Mouse (Mus musculus) E14TG2a.4 (cell line): Measurements from ENCODE around the gene Acox1.
A peak's percentile ranks its signal among the peaks of the same experiment; 100 is the strongest.

Experiments used
- H3K27me3 ChIP-seq: 2 replicates; pipeline ENCODE4 v1.6.1; 2014; ENCODE audit warnings: low read length, control low read depth; ENCODE audit not compliant: insufficient read depth
- H3K36me3 ChIP-seq: 2 replicates; pipeline ENCODE4 v1.6.1; 2014; ENCODE audit warnings: low read length, control low read depth; ENCODE audit not compliant: insufficient read depth
- H3K4me1 ChIP-seq: replicated peaks from 2 replicates; pipeline ENCODE4 v1.6.1; 2014; ENCODE audit warnings: low read depth, low read length, control low read depth
- H3K4me3 ChIP-seq: replicated peaks from 2 replicates; pipeline ENCODE4 v1.5.1; 2014; ENCODE audit warnings: mild to moderate bottlenecking, low read length
- H3K9me3 ChIP-seq: 2 replicates; pipeline ENCODE4 v1.6.1; 2014; ENCODE audit warnings: low read length, control low read depth
- CTCF ChIP-seq: conservative IDR thresholded peaks from 2 replicates; pipeline ENCODE4 v1.5.1; 2014; ENCODE audit warnings: low read length
- NANOG ChIP-seq: IDR thresholded peaks from 2 replicates; pipeline ENCODE4 v1.6.1; 2014; ENCODE audit warnings: borderline replicate concordance, low read length, mixed read lengths
- POU5F1 ChIP-seq: IDR thresholded peaks from 2 replicates; pipeline ENCODE4 v1.6.1; 2014; ENCODE audit warnings: low read length, borderline replicate concordance

The Acox1 gene

GRCm38 (mm10) chr11:116145481-116146293, 53.2 kb downstream of the Acox1 start:
- TF ChIP-seq CTCF: no peak
- no peak for TF ChIP-seq NANOG
- no peak for TF ChIP-seq POU5F1
- Histone ChIP-seq H3K36me3 (peaks cover 63% of the 10 kb centered on the region), H3K9me3 (no peaks in the 10 kb centered on the region), H3K4me3 (peak overlapping the region; percentile 67), H3K4me1 (peaks cover 88% of the 10 kb centered on the region), H3K27me3 (peaks cover 25% of the 10 kb centered on the region)

GRCm38 (mm10) chr11:116143468-116143867, 55.4 kb downstream of the Acox1 start:
- peaks cover 84% of the 10 kb centered on the region for H3K4me1 ChIP-seq
- peaks cover 48% of the 10 kb centered on the region for H3K36me3 ChIP-seq
- no peaks in the 10 kb centered on the region for H3K9me3 ChIP-seq
- H3K4me3 ChIP-seq: 0 out of 2 replicates have a peak overlapping the region, but pooled peaks have one; percentile 54
- H3K27me3 ChIP-seq: peaks cover 16% of the 10 kb centered on the region
- TF ChIP-seq CTCF (no peak), POU5F1 (no peak), NANOG (no peak)

- H3K4me3 ChIP-seq: peak overlapping the region; percentile 54
- peaks cover 38% of the 10 kb centered on the region for H3K36me3 ChIP-seq
- peaks cover 80% of the 10 kb centered on the region for H3K4me1 ChIP-seq
- H3K27me3 ChIP-seq: peaks cover 6% of the 10 kb centered on the region
- no peak for TF ChIP-seq NANOG
- TF ChIP-seq POU5F1: no peak
- TF ChIP-seq CTCF: no peak
- no peaks in the 10 kb centered on the region for H3K9me3 ChIP-seq
These were observed 56.4 kb downstream of the Acox1 start for GRCm38 (mm10) chr11:116142211-116142991.

DNA sequence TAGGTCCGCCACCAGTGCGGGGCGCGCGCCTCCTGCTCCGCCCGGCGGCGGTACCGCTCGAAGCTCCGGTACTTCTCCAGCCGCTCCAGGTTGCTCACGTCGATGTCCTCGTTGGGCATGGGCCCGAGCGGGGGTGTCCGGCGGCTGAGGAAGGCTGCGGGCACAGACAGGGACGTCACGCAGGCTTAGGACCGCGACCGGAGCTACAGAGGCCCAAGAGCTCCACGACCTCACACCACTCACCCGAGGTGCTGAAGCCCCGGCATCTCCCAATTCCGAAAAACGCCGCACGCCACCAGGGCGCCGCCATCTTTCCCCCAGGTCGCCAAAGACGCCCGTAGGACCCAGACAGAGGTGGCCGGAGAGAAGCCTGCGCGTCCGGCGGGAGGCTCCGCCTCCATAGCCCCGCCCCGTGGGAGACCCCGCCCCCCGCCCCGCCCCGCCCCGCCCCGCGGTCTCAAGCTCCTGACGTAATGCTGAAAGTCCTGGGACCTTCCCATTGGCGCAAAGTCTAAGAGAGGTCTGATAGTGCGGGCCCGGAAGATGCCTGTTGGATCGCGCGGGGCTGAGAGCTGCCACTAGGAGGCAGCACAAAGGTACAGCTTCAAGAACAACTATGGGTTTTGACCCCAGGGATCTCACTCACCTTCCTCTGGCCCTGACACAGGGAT, 60.2 kb downstream of the Acox1 start, which contains the start of gene Mrpl38:
Mrpl38 (minus strand) TSS at position 401 of the 671 bp plus-strand sequence.
- peaks cover 45% of the 10 kb centered on the region for H3K36me3 ChIP-seq
- peak within 1 kb of the TSS; percentile 99 for H3K4me3 ChIP-seq
- no peaks in the 10 kb centered on the region for H3K27me3 ChIP-seq
- TF ChIP-seq NANOG (no peak), CTCF (peak; percentile 77), POU5F1 (no peak)
- H3K4me1 ChIP-seq: peaks cover 77% of the 10 kb centered on the region
- no peaks in the 10 kb centered on the region for H3K9me3 ChIP-seq

- H3K27me3 ChIP-seq: no peaks in the 10 kb centered on the region
- H3K36me3 ChIP-seq: peaks cover 45% of the 10 kb centered on the region
- no peaks in the 10 kb centered on the region for H3K9me3 ChIP-seq
- TF ChIP-seq POU5F1 (no peak), CTCF (no peak), NANOG (no peak)
- peaks cover 76% of the 10 kb centered on the region for H3K4me1 ChIP-seq
- peak overlapping the region; percentile 99 for H3K4me3 ChIP-seq
These were observed 60.8 kb downstream of the Acox1 start for GRCm38 (mm10) chr11:116138096-116138467.

DNA sequence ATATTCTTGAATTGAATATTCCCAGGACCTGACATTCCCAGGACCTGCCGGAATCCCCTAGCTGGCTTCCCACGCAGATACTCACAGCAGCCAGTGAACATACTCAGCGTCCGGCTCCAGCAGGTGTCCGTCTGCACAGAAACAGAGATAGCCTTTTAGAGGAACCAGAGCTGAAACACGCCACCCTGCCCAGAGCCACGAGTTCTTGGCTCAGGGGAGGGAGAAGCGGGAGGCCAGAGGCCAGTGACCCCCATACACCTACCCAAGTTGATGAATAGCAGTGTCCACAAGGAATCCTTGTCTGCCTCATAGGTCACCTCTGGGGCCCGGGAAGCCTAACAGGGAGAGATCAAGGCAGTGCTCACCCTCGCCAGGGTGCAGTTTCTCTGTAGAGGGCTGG, 64.7 kb downstream of the Acox1 start:
- peaks cover 28% of the 10 kb centered on the region for H3K27me3 ChIP-seq
- no peak for TF ChIP-seq POU5F1
- TF ChIP-seq NANOG: no peak
- TF ChIP-seq CTCF: no peak
- no peaks in the 10 kb centered on the region for H3K9me3 ChIP-seq
- peaks cover 79% of the 10 kb centered on the region for H3K4me1 ChIP-seq
- no peak overlapping the region for H3K4me3 ChIP-seq
- H3K36me3 ChIP-seq: peaks cover 61% of the 10 kb centered on the region

- Histone ChIP-seq H3K4me3 (no peak overlapping the region), H3K27me3 (peaks cover 35% of the 10 kb centered on the region), H3K4me1 (peaks cover 76% of the 10 kb centered on the region), H3K9me3 (no peaks in the 10 kb centered on the region), H3K36me3 (peaks cover 61% of the 10 kb centered on the region)
- TF ChIP-seq CTCF: no peak
- no peak for TF ChIP-seq POU5F1
- TF ChIP-seq NANOG: no peak
These were observed 65.3 kb downstream of the Acox1 start for GRCm38 (mm10) chr11:116133497-116133896.
